Mouse (Mus musculus): Measurements from ENCODE around the gene Mtnr1a. TPM values are rescaled to one million over a fixed set of nuclear protein-coding genes. Genes with fewer than 3 reads are reported as not detected.

The Mtnr1a gene
- polyA plus RNA-seq (2017; shearing (Covaris generic)): not detected

DNA sequence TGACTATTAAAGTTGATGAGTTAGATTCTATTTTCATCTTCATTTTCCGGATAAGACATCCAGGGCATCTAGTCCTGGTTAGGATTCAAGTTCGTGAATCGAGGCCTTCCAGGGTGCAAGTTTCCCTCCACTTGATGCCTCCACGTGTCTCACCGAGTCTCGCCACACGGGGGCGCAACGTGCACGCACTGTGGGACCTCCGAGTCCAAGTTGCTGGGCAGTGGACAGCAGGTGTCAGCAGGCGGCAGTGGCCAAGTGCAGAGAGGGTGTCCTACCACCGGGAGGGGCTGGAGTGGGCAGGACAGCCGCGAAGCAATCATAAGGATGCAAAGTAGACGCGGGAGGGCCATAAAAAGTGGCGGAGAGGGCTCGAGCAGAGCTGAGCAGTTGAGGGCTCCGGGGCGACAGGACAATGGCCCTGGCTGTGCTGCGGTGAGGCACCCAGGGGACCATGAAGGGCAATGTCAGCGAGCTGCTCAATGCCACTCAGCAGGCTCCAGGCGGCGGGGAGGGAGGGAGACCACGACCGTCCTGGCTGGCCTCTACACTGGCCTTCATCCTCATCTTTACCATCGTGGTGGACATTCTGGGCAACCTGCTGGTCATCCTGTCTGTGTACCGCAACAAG, at the start of gene Mtnr1a:
Gene Mtnr1a, plus strand, starts transcription at position 379 of the 628 bp plus-strand sequence.

Other genes with a start within 250 kb of the Mtnr1a start
- gene Fat1, start 133.7 kb upstream of the Mtnr1a start, polyA plus RNA-seq (2017; shearing (Covaris generic)): 0.19 TPM
- not detected for gene F11, start 192.9 kb downstream of the Mtnr1a start, polyA plus RNA-seq (2017; shearing (Covaris generic))
- gene Klkb1, start 225.7 kb downstream of the Mtnr1a start, polyA plus RNA-seq (2017; shearing (Covaris generic)): 0.07 TPM
- not detected for gene Gm45753, start 239.3 kb downstream of the Mtnr1a start, polyA plus RNA-seq (2017; shearing (Covaris generic))